Mouse (Mus musculus) embryonic fibroblast, embryonic 13.5 days (primary cell): ENCODE results near the gene Sel1l.

ENCODE experiments used
- CTCF ChIP-seq: IDR thresholded peaks from 2 replicates; pipeline ENCODE4 v1.5.1; 2011; ENCODE audit warnings: mild to moderate bottlenecking, control low read depth, low read length, moderate library complexity, borderline replicate concordance; ENCODE audit not compliant: insufficient read depth
- POLR2A ChIP-seq: IDR thresholded peaks from 2 replicates; pipeline ENCODE4 v1.6.1; 2011; ENCODE audit warnings: low read depth, mild to moderate bottlenecking, control low read depth, low read length, moderate library complexity

GRCm38 (mm10) chr12:91807095-91807494, 41.9 kb downstream of the Sel1l start:
- TF ChIP-seq CTCF (no peak), POLR2A (no peak)
